Mouse (Mus musculus) neural tube, embryonic 15.5 days (tissue): ENCODE measurements around the gene Chn2. TPM values are rescaled to one million over a fixed set of nuclear protein-coding genes. Genes with fewer than 3 reads are reported as not detected.
A peak's percentile ranks its signal among the peaks of the same experiment; 100 is the strongest.

Source experiments
- ATAC-seq: fragments of 200-750 bp; cut with Nextera tagmentation; 2 replicates; pipeline ENCODE4 v1.8.0; 2017; ENCODE audit warnings: mild to moderate bottlenecking, moderate TSS enrichment, moderate library complexity; ENCODE audit not compliant: low FRiP score
- H3K27ac ChIP-seq: fragments of 300-500 bp; sonication (generic); replicated peaks from 2 replicates; pipeline ENCODE4 v1.5.1; 2015; ENCODE audit warnings: mild to moderate bottlenecking, inconsistent platforms
- H3K27me3 ChIP-seq: fragments of 300-500 bp; sonication (generic); replicated peaks from 2 replicates; pipeline ENCODE4 v1.6.1; 2015; ENCODE audit warnings: inconsistent platforms
- H3K36me3 ChIP-seq: fragments of 300-500 bp; sonication (generic); 2 replicates; pipeline ENCODE4 v1.6.1; 2015; ENCODE audit warnings: inconsistent platforms
- H3K4me1 ChIP-seq: fragments of 300-500 bp; sonication (generic); 2 replicates; pipeline ENCODE4 v1.6.1; 2015; ENCODE audit warnings: inconsistent platforms
- H3K4me2 ChIP-seq: fragments of 300-500 bp; sonication (generic); 2 replicates; pipeline ENCODE4 v1.6.1; 2015; ENCODE audit warnings: inconsistent platforms, mild to moderate bottlenecking, moderate library complexity
- H3K4me3 ChIP-seq: fragments of 300-500 bp; sonication (generic); replicated peaks from 2 replicates; pipeline ENCODE4 v1.5.1; 2015; ENCODE audit warnings: mild to moderate bottlenecking, inconsistent platforms
- H3K9ac ChIP-seq: fragments of 300-500 bp; sonication (generic); replicated peaks from 2 replicates; pipeline ENCODE4 v1.6.1; 2015; ENCODE audit warnings: mild to moderate bottlenecking, inconsistent platforms
- H3K9me3 ChIP-seq: fragments of 300-500 bp; sonication (generic); replicated peaks from 2 replicates; pipeline ENCODE4 v1.6.1; 2016; ENCODE audit warnings: inconsistent platforms
- WGBS: fragments of 180-500 bp; shearing (Covaris S2); methylation state at CpG from one replicate; pipeline ENCODE4 v1.1.7; 2015; ENCODE audit warnings: mixed read lengths; 5-methylcytosine and 5-hydroxymethylcytosine counted together
- polyA plus RNA-seq: library from polyadenylated mRNA; unstranded; fragments of >200 nt; fragmentation: Nextera tagmentation; extraction: Ambion mirVana; gene quantifications from 2 replicates; pipeline ENCODE4 v1.2.1, GENCODE M21; 2015

Chn2 gene
- polyA plus RNA-seq: 17.6 and 18.2 TPM in 2 replicates

DNA sequence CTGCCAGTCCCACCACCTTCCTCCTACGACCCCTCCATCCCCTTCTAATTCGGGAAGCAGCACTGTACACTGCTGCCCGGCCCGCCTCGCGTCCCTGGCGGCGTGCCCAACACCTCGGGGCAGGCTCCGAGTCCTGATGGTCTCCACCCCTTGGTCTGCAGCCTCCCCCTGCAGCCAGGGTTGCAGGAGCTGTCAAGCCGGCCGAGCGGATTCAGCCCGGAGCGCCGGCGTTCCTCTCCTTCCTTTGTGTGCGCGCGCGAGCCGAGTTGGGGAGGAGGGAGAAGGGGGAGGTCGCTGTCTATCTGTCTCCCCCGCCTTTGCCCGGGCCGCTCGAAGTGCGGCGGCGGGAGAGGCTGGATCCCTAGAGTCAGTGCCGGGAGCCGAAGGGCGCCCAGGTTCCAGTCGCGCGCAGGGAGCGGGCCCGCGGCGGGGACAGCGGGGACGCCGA lies at the start of gene Chn2:
TSS of gene Chn2 (plus strand) at position 198 of the 448 bp plus-strand sequence.
- peaks cover 10% of the 10 kb centered on the region for H3K27me3 ChIP-seq
- peaks cover 39% of the 10 kb centered on the region for H3K4me1 ChIP-seq
- peak within 1 kb of the TSS; percentile 90 for H3K4me2 ChIP-seq
- peak within 1 kb of the TSS; percentile 62 for H3K4me3 ChIP-seq
- peak; percentile 81 for ATAC-seq
- H3K36me3 ChIP-seq: no peaks in the 10 kb centered on the region
- peak within 1 kb of the TSS; percentile 69 for H3K9ac ChIP-seq
- WGBS: 0% methylated on average over 35 of the region's 43 CpGs
- no peaks in the 10 kb centered on the region for H3K9me3 ChIP-seq
- H3K27ac ChIP-seq: peak within 1 kb of the TSS; percentile 91

DNA sequence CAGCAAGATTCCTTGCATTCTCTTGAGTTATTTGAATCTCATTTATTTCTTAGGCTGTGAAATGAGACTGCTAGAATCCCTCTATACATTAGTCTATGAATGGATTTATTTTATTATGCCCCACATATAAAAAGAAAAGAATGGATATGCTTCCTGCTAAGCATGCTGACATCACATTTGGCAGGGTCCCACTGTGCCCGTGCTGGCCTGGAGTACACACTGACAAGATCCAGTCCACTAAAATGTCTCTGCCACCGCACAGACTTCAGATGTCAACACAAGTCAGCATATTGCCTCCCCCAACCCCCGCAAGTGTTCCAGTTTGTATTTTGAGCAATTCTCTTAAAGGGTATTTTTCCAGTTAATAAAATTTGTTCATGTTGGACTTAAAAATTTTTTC lies 47.0 kb upstream of the Chn2 start:
- ATAC-seq: no peak
- H3K27ac ChIP-seq: no peak overlapping the region
- H3K9ac ChIP-seq: no peak overlapping the region
- WGBS: 73% methylated on average over 3 of the region's 3 CpGs
- no peaks in the 10 kb centered on the region for H3K9me3 ChIP-seq
- H3K4me3 ChIP-seq: no peak overlapping the region
- H3K27me3 ChIP-seq: no peaks in the 10 kb centered on the region
- no peak overlapping the region for H3K4me2 ChIP-seq
- no peaks in the 10 kb centered on the region; the same call in 1 of the 2 replicates for H3K4me1 ChIP-seq
- no peaks in the 10 kb centered on the region for H3K36me3 ChIP-seq

DNA sequence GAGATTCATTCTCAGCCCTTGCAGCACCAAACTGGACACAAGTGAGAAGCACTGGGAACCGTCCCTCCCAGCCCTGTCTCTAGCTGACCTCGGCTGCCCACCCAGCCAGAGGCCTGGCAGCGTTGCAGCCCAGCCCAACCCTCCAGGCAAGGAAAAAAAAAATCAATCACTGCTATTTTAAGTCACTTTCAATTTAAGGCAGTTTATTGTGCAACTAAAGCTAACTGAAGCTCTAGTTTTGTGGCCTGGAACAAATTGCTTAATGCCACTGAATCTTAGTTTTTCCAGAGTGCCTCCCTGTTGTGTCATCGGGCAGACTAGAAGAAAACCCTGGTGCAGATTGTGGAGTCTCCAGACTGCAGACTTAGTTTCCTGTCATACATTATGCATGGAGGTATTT lies 43.8 kb upstream of the Chn2 start:
- no peaks in the 10 kb centered on the region for H3K9me3 ChIP-seq
- H3K4me3 ChIP-seq: no peak overlapping the region
- H3K4me1 ChIP-seq: no peaks in the 10 kb centered on the region; the same call in 1 of the 2 replicates
- H3K27ac ChIP-seq: no peak overlapping the region
- no peak for ATAC-seq
- no peak overlapping the region for H3K4me2 ChIP-seq
- no peaks in the 10 kb centered on the region for H3K27me3 ChIP-seq
- H3K9ac ChIP-seq: no peak overlapping the region
- 35% methylated on average over 4 of the region's 4 CpGs for WGBS
- no peaks in the 10 kb centered on the region for H3K36me3 ChIP-seq

DNA sequence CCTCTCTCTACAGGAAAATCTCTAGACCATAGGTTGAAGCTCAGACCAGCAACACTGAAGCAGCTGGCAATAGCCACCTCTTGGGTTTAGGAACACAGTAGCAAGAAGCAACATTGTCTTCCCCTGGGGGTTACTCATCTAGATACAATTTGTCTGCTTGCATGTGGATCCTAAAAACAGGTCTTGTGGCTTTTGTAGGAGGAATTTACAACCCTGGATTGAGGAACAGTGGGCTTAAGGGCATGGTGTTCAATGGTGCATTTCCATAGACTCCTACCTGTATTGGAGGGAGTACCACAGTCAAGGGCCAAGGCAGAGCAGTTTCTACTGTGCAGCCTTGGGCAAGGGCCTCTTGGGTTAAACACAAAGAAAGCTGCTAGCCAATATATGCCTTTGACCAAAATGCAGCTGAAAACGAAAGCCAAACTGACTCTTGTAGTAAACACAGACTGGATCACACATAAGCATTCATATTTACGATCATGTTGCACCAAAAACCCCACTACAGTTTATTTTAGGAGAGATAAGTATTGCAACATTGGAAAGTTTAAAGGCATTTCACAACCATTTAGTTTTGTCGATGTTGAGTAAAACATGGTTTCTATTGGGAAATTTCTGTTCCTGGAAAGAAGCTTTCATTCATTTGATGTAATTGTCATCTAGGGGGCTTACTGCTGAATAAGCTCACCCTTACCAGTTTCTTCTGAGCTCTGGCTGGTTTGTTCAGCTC lies 43.0 kb upstream of the Chn2 start:
- H3K27me3 ChIP-seq: no peaks in the 10 kb centered on the region
- 95% methylated on average over 3 of the region's 3 CpGs for WGBS
- ATAC-seq: no peak
- no peak overlapping the region for H3K27ac ChIP-seq
- no peak overlapping the region for H3K9ac ChIP-seq
- no peak overlapping the region for H3K4me2 ChIP-seq
- no peak overlapping the region for H3K4me3 ChIP-seq
- no peaks in the 10 kb centered on the region; the same call in 1 of the 2 replicates for H3K4me1 ChIP-seq
- H3K9me3 ChIP-seq: no peaks in the 10 kb centered on the region
- H3K36me3 ChIP-seq: no peaks in the 10 kb centered on the region

DNA sequence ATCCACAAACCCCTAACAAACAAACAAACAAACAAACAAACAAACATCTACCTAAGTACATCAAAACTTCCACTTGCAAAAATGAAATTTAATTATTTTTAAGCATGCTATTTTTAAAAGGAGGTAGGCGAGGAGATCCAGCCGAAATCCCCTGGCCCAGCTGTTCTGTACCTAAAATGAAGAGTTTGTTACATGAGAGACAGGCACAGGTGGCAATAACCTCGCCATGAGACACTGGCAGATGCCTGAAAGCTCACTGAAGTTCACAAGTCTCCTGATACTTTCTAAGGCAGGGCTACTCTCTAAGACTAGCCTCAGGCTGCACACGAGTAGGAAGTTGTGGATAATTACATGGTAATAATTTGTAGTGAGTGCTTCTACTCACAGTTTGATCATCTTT lies 34.1 kb upstream of the Chn2 start:
- no peak for ATAC-seq
- Histone ChIP-seq H3K36me3 (no peaks in the 10 kb centered on the region), H3K4me3 (no peak overlapping the region), H3K27me3 (no peaks in the 10 kb centered on the region), H3K4me1 (peaks cover 27% of the 10 kb centered on the region), H3K9ac (no peak overlapping the region), H3K27ac (no peak overlapping the region), H3K4me2 (no peak overlapping the region), H3K9me3 (no peaks in the 10 kb centered on the region)
- WGBS: 82% methylated on average over 4 of the region's 4 CpGs

DNA sequence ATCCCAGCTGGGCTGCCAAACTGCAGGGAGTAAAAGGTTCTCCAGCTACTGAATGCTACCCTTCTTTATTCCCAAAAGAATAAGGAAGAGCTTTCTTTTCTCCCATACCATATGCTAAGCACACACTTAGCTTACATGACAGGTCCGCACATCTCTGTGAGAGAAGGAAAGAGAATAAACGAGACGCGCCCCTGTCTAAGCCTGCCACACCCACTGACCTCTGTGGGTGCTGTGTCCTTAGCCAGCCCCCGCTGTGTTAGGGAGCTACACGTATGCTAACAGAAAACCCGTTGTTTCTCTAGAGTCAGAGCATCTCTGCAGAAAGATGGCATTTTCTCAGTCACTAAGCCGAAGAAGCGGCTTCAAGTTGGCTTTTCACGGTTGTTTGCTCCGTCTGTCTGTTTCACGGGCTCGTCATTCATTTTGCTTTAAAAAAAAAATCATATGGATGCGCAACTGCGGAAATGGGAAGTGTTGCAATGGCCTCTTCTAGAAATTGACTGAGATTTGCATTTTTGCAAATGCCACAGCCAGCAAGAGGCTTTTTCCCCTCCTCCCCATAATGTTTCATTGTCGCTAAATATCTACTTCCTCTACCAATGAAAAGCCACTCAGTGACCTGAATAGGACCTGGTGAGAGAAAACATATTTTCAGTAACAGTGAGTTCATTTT lies 30.8 kb upstream of the Chn2 start:
- no peak overlapping the region for H3K9ac ChIP-seq
- WGBS: 63% methylated on average over 16 of the region's 16 CpGs
- ATAC-seq: no peak
- H3K4me1 ChIP-seq: peaks cover 31% of the 10 kb centered on the region
- no peak overlapping the region for H3K27ac ChIP-seq
- H3K27me3 ChIP-seq: 0 out of 2 replicates have a peak, but pooled peaks cover 2% of the 10 kb centered on the region
- H3K9me3 ChIP-seq: no peaks in the 10 kb centered on the region
- H3K4me2 ChIP-seq: peak overlapping the region; percentile 15; the same call in 1 of the 2 replicates
- H3K4me3 ChIP-seq: no peak overlapping the region
- no peaks in the 10 kb centered on the region for H3K36me3 ChIP-seq

DNA sequence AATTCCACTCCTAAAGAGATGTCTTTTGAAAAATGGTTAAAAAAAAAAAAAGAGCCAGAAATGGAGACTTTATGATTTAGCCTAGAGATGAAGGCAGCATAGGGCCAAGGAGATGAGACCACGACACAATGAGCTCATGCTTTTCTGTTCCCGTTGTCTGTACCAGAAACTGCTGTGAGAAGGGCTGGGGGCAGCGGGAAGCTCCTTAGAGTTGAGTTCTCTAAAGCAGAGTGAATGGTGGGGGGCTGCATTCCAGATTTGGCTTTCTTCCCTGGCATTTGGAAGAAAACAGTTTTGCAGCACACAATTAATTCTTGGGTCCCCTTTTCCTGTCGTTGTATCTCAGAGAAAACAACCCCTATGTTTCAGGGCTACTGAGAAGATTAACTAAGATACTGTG lies 30.1 kb upstream of the Chn2 start:
- H3K4me1 ChIP-seq: peaks cover 31% of the 10 kb centered on the region
- no peak overlapping the region for H3K4me2 ChIP-seq
- no peak for ATAC-seq
- H3K9me3 ChIP-seq: no peaks in the 10 kb centered on the region
- H3K4me3 ChIP-seq: no peak overlapping the region
- H3K36me3 ChIP-seq: no peaks in the 10 kb centered on the region
- 0 out of 2 replicates have a peak, but pooled peaks cover 2% of the 10 kb centered on the region for H3K27me3 ChIP-seq
- H3K9ac ChIP-seq: no peak overlapping the region
- no peak overlapping the region for H3K27ac ChIP-seq
- 35% methylated on average over 4 of the region's 4 CpGs for WGBS

DNA sequence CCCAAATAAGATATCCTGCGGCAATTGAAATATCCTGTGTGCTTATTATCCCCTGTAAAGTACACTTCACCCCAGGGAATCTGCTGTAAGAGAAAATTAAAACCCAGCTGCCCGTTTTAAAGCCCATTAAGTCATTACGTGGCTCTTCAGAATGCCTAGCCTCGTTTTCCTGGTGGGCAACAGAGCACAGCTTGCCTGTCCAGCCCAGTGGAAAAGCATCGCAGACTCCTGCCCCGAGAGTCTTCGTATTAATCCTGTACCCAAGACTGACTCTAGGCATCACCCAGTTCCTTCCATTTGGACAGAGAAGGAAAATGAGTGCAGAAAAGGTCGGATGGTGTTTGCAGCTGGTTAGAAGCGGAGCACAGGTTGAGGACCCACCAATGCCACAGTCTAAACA lies 29.0 kb upstream of the Chn2 start:
- no peak overlapping the region for H3K27ac ChIP-seq
- no peak overlapping the region for H3K4me2 ChIP-seq
- H3K36me3 ChIP-seq: no peaks in the 10 kb centered on the region
- H3K9me3 ChIP-seq: no peaks in the 10 kb centered on the region
- 0 out of 2 replicates have a peak, but pooled peaks cover 2% of the 10 kb centered on the region for H3K27me3 ChIP-seq
- no peak overlapping the region for H3K9ac ChIP-seq
- H3K4me3 ChIP-seq: no peak overlapping the region
- ATAC-seq: no peak
- peaks cover 31% of the 10 kb centered on the region for H3K4me1 ChIP-seq
- 49% methylated on average over 9 of the region's 9 CpGs for WGBS

DNA sequence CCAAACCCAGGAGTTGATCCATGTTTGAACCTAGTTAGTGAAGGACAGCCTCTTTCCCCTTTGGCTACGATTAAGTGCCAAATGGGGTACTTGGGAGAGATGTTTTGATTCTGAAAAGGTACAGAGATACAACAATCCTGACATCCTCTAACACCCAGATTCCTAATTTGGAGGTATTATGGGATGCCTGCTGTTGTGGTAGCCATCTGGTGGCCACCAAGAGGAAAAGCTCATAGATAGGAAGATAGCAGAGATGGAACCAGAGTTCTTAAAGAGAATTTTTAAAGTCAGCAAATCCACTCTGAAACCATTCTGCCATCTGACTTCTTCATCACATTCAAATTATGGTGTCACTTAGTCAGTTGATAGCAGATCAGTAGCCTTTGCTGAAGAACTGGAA lies 27.2 kb upstream of the Chn2 start:
- H3K9me3 ChIP-seq: no peaks in the 10 kb centered on the region
- no peak overlapping the region for H3K9ac ChIP-seq
- H3K27ac ChIP-seq: no peak overlapping the region
- peaks cover 19% of the 10 kb centered on the region for H3K4me1 ChIP-seq
- no peak overlapping the region for H3K4me3 ChIP-seq
- no peaks in the 10 kb centered on the region for H3K36me3 ChIP-seq
- no peak overlapping the region for H3K4me2 ChIP-seq
- WGBS: 92% methylated on average over 1 of the region's 1 CpGs
- H3K27me3 ChIP-seq: 0 out of 2 replicates have a peak, but pooled peaks cover 2% of the 10 kb centered on the region
- no peak for ATAC-seq

DNA sequence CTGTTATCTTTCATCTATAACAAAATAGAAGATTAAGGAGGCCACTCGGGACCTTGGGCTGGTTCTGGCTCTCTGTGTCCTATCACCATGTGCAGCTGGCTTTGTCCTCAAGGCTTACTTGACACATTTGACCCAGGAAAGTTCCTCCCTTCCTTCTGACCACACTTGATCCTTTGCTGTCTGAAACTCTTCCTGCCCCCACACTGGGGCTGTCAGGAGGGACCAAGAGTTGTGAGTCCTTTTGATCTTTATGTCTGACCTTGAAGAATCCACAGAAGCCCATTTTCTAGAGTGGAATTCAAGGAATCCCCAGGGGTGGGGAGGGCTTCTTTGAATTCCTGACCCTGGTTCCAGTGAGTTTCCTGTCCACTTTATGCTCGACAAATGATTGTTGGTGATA lies 21.3 kb upstream of the Chn2 start:
- H3K4me1 ChIP-seq: 0 out of 2 replicates have a peak, but pooled peaks cover 3% of the 10 kb centered on the region
- H3K4me3 ChIP-seq: no peak overlapping the region
- ATAC-seq: no peak
- H3K27ac ChIP-seq: no peak overlapping the region
- 0 out of 2 replicates have a peak, but pooled peaks cover 5% of the 10 kb centered on the region for H3K27me3 ChIP-seq
- no peak overlapping the region for H3K9ac ChIP-seq
- no peaks in the 10 kb centered on the region for H3K9me3 ChIP-seq
- 70% methylated on average over 2 of the region's 2 CpGs for WGBS
- H3K36me3 ChIP-seq: no peaks in the 10 kb centered on the region
- H3K4me2 ChIP-seq: no peak overlapping the region

DNA sequence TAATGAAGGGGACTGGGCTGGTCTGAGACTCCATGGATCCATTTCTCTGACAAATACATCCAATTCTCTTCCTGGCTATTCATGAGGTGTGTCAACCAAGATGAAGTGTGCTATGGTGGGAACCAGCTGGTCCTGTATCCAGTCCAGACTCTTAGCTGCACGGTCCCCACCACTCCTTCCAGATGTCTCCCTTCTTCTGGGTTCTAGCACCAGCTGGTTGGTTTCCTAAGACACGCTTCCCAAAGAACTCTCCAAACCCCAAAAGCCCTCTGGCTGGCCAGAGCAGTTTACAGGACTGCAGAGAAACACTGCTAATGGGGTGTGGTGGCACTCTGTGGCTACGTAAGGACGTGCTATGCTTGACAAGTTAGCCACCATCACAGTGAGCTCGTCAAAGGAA lies 20.5 kb upstream of the Chn2 start:
- Histone ChIP-seq H3K36me3 (no peaks in the 10 kb centered on the region), H3K4me2 (no peak overlapping the region), H3K27me3 (0 out of 2 replicates have a peak, but pooled peaks cover 3% of the 10 kb centered on the region), H3K4me3 (no peak overlapping the region), H3K9me3 (no peaks in the 10 kb centered on the region), H3K4me1 (0 out of 2 replicates have a peak, but pooled peaks cover 3% of the 10 kb centered on the region), H3K27ac (no peak overlapping the region), H3K9ac (no peak overlapping the region)
- WGBS: 88% methylated on average over 5 of the region's 5 CpGs
- ATAC-seq: no peak
